Mouse (Mus musculus) testis, adult 2 months (tissue): ENCODE measurements around the gene Spen.

Experiments used
- CTCF ChIP-seq: fragments of 200-500 bp; IDR thresholded peaks from 2 replicates; pipeline ENCODE4 v1.5.1; 2012; ENCODE audit warnings: low read depth, mild to moderate bottlenecking, inconsistent platforms, low read length, moderate library complexity; ENCODE audit not compliant: control insufficient read depth, insufficient read depth, insufficient replicate concordance
- POLR2A ChIP-seq: fragments of 200-500 bp; IDR thresholded peaks from 2 replicates; pipeline ENCODE4 v1.6.1; 2012; ENCODE audit warnings: low read depth, mild to moderate bottlenecking, inconsistent platforms, low read length, moderate library complexity; ENCODE audit not compliant: control insufficient read depth

- TF ChIP-seq POLR2A (no peak), CTCF (no peak)
Observed at GRCm38 (mm10) chr4:141458236-141458635, 80.2 kb downstream of the Spen start.
